Mouse (Mus musculus): Measurements from ENCODE around the gene Gm6370.
"Not testable (repeated sequence)": the region's sequence is repeated elsewhere in the genome, so short reads cannot be mapped to it uniquely, and the experiment has no call there.

DNA sequence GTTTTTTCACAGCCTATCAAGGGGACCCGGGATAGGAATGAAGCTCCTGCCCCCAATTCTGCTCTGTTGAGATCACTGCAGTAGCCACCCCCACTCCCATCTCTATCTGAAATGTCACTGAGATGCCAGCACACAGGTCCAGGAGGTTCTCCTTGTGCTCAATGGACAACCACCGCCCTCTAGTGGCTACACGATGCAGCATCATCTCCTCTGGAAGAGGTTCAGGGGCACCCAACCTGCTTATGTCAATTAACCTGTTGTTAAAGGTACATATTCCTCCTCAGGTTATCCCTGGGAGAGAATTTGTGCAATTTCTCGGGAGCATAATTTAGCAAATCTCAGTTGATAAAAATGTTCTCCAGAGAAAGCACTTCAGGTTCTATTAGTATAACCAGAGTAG lies 2.2 kb upstream of the Gm6370 start:
- not testable (repeated sequence) for TF ChIP-seq ZNF384 (IDR thresholded peaks at IDR 0.05; ENCODE audit: low read depth, low read length); POLR2AphosphoS2 (IDR thresholded peaks at IDR 0.05; ENCODE audit: low read length); E2F4 (IDR thresholded peaks at IDR 0.05; ENCODE audit: borderline replicate concordance, low read depth, low read length); MEF2A (IDR thresholded peaks at IDR 0.05; ENCODE audit: extremely low read depth, insufficient replicate concordance, low read depth, low read length, poor library complexity, severe bottlenecking); POLR2A (IDR thresholded peaks at IDR 0.05; ENCODE audit: control insufficient read depth in 1 of 2, insufficient read depth in 1 of 2, low read depth in 1 of 2, low read length in 2 of 2, poor library complexity in 1 of 2); CHD1 (IDR thresholded peaks at IDR 0.05; ENCODE audit: low read depth, low read length); MXI1 (IDR thresholded peaks at IDR 0.05; ENCODE audit: low read depth, low read length); MAFK (IDR thresholded peaks at IDR 0.05; ENCODE audit: borderline replicate concordance, low read depth, low read length); EP300 (IDR thresholded peaks at IDR 0.05; ENCODE audit: low read depth in 1 of 2, low read length in 2 of 2); MAX (IDR thresholded peaks at IDR 0.05; ENCODE audit: low read length); USF2 (IDR thresholded peaks at IDR 0.05; ENCODE audit: borderline replicate concordance in 1 of 2, insufficient read depth in 1 of 2, low read depth in 1 of 2, low read length in 2 of 2); HCFC1 (IDR thresholded peaks at IDR 0.05; ENCODE audit: low read depth, low read length)
- TF ChIP-seq CTCF (IDR thresholded peaks at IDR 0.05 in 2 of 3, conservative IDR thresholded peaks at IDR 0.05 in 1 of 3; ENCODE audit: control insufficient read depth in 1 of 3, insufficient read depth in 1 of 3, low read depth in 2 of 3, low read length in 3 of 3, poor library complexity in 1 of 3, severe bottlenecking in 1 of 3), result peak; percentile 15 to 19 (median 18); a peak in 4 of 6 replicates

Data from MEL (cell line).